Mouse (Mus musculus) lung, adult 2 months (tissue): Measurements from ENCODE around the gene Ggt5.

Source experiments
- CTCF ChIP-seq: fragments of 200-500 bp; IDR thresholded peaks from 2 replicates; pipeline ENCODE4 v1.5.1; 2011; ENCODE audit warnings: mild to moderate bottlenecking, low read length, control low read depth; ENCODE audit not compliant: insufficient read depth
- POLR2A ChIP-seq: fragments of 200-500 bp; IDR thresholded peaks from 2 replicates; pipeline ENCODE4 v1.6.1; 2011; ENCODE audit warnings: low read depth, mild to moderate bottlenecking, control low read depth, low read length, borderline replicate concordance; ENCODE audit errors: extremely low read depth

- TF ChIP-seq CTCF, result no peak
- peak; percentile 43; the same call in 1 of the 2 replicates for TF ChIP-seq POLR2A
Observed at GRCm38 (mm10) chr10:75591211-75591894, 2.2 kb downstream of the Ggt5 start.
